Mouse (Mus musculus) C2C12 (cell line): Measurements from ENCODE around the gene Rps25.

ENCODE experiments used
- CEBPB ChIP-seq: IDR thresholded peaks from one replicate; pipeline ENCODE4 v1.6.1; 2011; ENCODE audit warnings: low read depth, mild to moderate bottlenecking, control low read depth, moderate library complexity
- CTCF ChIP-seq: IDR thresholded peaks from one replicate; pipeline ENCODE4 v1.5.1; 2011; ENCODE audit not compliant: control insufficient read depth, insufficient read depth, insufficient read length
- MAX ChIP-seq: IDR thresholded peaks from one replicate; pipeline ENCODE4 v1.6.1; 2011; ENCODE audit warnings: mild to moderate bottlenecking, control low read depth
- USF1 ChIP-seq: IDR thresholded peaks from one replicate; pipeline ENCODE4 v1.6.1; 2011; ENCODE audit warnings: low read depth, mild to moderate bottlenecking, control low read depth, moderate library complexity

- no peak for TF ChIP-seq USF1
- no peak for TF ChIP-seq CEBPB
- no peak for TF ChIP-seq CTCF
- no peak for TF ChIP-seq MAX
Observed at GRCm38 (mm10) chr9:44391466-44391865, 15.5 kb upstream of the Rps25 start.
